Mouse (Mus musculus): ENCODE results near the gene Fbxo6.

- TF ChIP-seq CTCF (IDR thresholded peaks at IDR 0.05; ENCODE audit: low read depth) (peak; percentile 72), EP300 (optimal IDR thresholded peaks at IDR 0.05) (no peak)
Measured at GRCm38 (mm10) chr4:148101801-148102527, 50.0 kb downstream of the Fbxo6 start.
